27 mouse cellular contexts compared by ENCODE assay signal in genomic region chr11:90334816-90335215, GRCm38 (mm10). TPM values are rescaled to one million over a fixed set of nuclear protein-coding genes. Genes with fewer than 3 reads are reported as not detected.
DNase-seq lines count a peak whose midpoint lies in the region; ATAC-seq and TF ChIP-seq lines count a peak whose summit lies in the region.
"Had no signal": no experiment of that assay in that cellular context is flagged by ENCODE, and none has a peak within 500 bp of the region (broad histone marks: within the 10 kb centered on the region; RNA-seq: fewer than 3 reads in every experiment).

No protein-coding gene starts in this region.

- no peaks in the 10 kb centered on the region for H3K27me3 ChIP-seq in heart, postnatal 0 days (ENCODE audit: control insufficient read depth, insufficient read depth, low read length)
- H3K27me3 ChIP-seq in heart, adult 2 months (ENCODE audit: control insufficient read depth, insufficient read depth, low read length), result no peaks in the 10 kb centered on the region
- H3K27me3 ChIP-seq: embryonic facial prominence, embryonic 12.5 days; heart, embryonic 15.5 days; hindbrain, embryonic 13.5 days; limb, embryonic 13.5 days; midbrain, embryonic 15.5 days had no signal

- intact Hi-C loops in heart, adult 2 months (cut with DNase I), result no loop called here

- TF ChIP-seq EP300 in heart, postnatal 0 days (IDR thresholded peaks at IDR 0.05; ENCODE audit: low read depth), result no peak
- TF ChIP-seq EP300 in heart, adult 2 months (IDR thresholded peaks at IDR 0.05; ENCODE audit: insufficient read depth, low read depth, low read length), result no peak

- H3K79me2 ChIP-seq in heart, adult 2 months (replicated peaks; ENCODE audit: control insufficient read depth, insufficient read depth, low read length), result no peaks in the 10 kb centered on the region

- no peak for TF ChIP-seq CTCF in heart, postnatal 0 days (IDR thresholded peaks at IDR 0.05; ENCODE audit: low read depth)
- TF ChIP-seq CTCF in heart, adult 2 months (IDR thresholded peaks at IDR 0.05), result no peak

- 0 out of 2 replicates have a peak, but pooled peaks have one; percentile 30 for ATAC-seq in heart, postnatal 0 days (ENCODE audit: insufficient read depth, low read depth)
- ATAC-seq: forebrain, embryonic 14.5 days; midbrain, embryonic 15.5 days had no signal

- DNase-seq in heart, postnatal 0 days (ENCODE audit: low spot score), result no peak
- DNase-seq in heart, adult 2 months, result no peak
- DNase-seq in retina, embryonic 14.5 days (ENCODE audit: low spot score), result peak; percentile 2
- DNase-seq in retina, postnatal 1 day, result no peak
- DNase-seq in NIH3T3 (ENCODE audit: low read depth), result peak; percentile 82
- DNase-seq in right cerebral cortex, postnatal 14 days, result no peak
- DNase-seq in frontal cortex, adult 2 months (ENCODE audit: extremely low spot score in 1 of 2, low spot score in 1 of 2), result no peak
- DNase-seq: cerebellum, adult 11-12 months; cerebellum, adult 9-11 months; embryo, embryonic 11 days; gastrocnemius, adult 2 months; heart, postnatal 36 days; kidney, adult 11 months; thymus, postnatal 4 days had no signal

- no peaks in the 10 kb centered on the region for H3K9me3 ChIP-seq in heart, postnatal 0 days (replicated peaks; ENCODE audit: control insufficient read depth, low read length)
- H3K9me3 ChIP-seq: embryonic facial prominence, embryonic 12.5 days; G1E; heart, embryonic 10.5 days; heart, embryonic 15.5 days; hindbrain, embryonic 13.5 days; limb, embryonic 13.5 days; midbrain, embryonic 15.5 days had no signal

- no peak overlapping the region for H3K27ac ChIP-seq in heart, postnatal 0 days (ENCODE audit: low read depth)
- no peak overlapping the region for H3K27ac ChIP-seq in heart, adult 2 months
- H3K27ac ChIP-seq: embryonic facial prominence, embryonic 12.5 days; gastrocnemius, adult 2 months; heart, embryonic 10.5 days; heart, embryonic 15.5 days; hindbrain, embryonic 13.5 days; layer of hippocampus, adult 2 months; left cerebral cortex, adult 2 months; limb, embryonic 13.5 days; macrophage; midbrain, embryonic 15.5 days had no signal

- no peaks in the 10 kb centered on the region for H3K36me3 ChIP-seq in heart, postnatal 0 days (replicated peaks; ENCODE audit: control insufficient read depth, insufficient read depth, low read length)
- H3K36me3 ChIP-seq in heart, adult 2 months (ENCODE audit: control insufficient read depth, insufficient read depth, low read length), result no peaks in the 10 kb centered on the region
- H3K36me3 ChIP-seq: embryonic facial prominence, embryonic 12.5 days; G1E; heart, embryonic 10.5 days; heart, embryonic 15.5 days; hindbrain, embryonic 13.5 days; limb, embryonic 13.5 days; midbrain, embryonic 15.5 days had no signal

- H3K4me3 ChIP-seq in heart, postnatal 0 days (ENCODE audit: low read depth, low read length), result no peak overlapping the region
- H3K4me3 ChIP-seq in heart, adult 2 months, result no peak overlapping the region
- H3K4me3 ChIP-seq: embryonic facial prominence, embryonic 12.5 days; gastrocnemius, adult 2 months; heart, embryonic 10.5 days; heart, embryonic 15.5 days; hindbrain, embryonic 13.5 days; layer of hippocampus, adult 2 months; left cerebral cortex, adult 2 months; limb, embryonic 13.5 days; midbrain, embryonic 15.5 days had no signal

- H3K4me2 ChIP-seq in heart, postnatal 0 days (ENCODE audit: low read depth, low read length), result no peak overlapping the region
- H3K4me2 ChIP-seq: embryonic facial prominence, embryonic 12.5 days; heart, embryonic 15.5 days; hindbrain, embryonic 13.5 days; limb, embryonic 13.5 days; liver, embryonic 11.5 days; midbrain, embryonic 15.5 days had no signal

- 43% methylated on average over 1 of the region's 1 CpGs for WGBS in heart, postnatal 0 days
- 44% methylated on average over 1 of the region's 1 CpGs for WGBS in heart, adult 2 months

- no peak for TF ChIP-seq POLR2A in heart, adult 2 months (IDR thresholded peaks at IDR 0.05; ENCODE audit: insufficient read depth, low read depth, low read length)

- H3K9ac ChIP-seq in heart, postnatal 0 days (replicated peaks; ENCODE audit: low read depth, low read length), result no peak overlapping the region
- H3K9ac ChIP-seq in heart, adult 2 months (ENCODE audit: low read depth, low read length), result no peak overlapping the region
- H3K9ac ChIP-seq: embryonic facial prominence, embryonic 12.5 days; heart, embryonic 15.5 days; hindbrain, embryonic 13.5 days; limb, embryonic 13.5 days; midbrain, embryonic 15.5 days had no signal

- no peaks in the 10 kb centered on the region for H3K4me1 ChIP-seq in heart, postnatal 0 days (ENCODE audit: control insufficient read depth, insufficient read depth)
- H3K4me1 ChIP-seq in heart, adult 2 months (ENCODE audit: control insufficient read depth, insufficient read depth, low read length), result no peaks in the 10 kb centered on the region; the same call in 1 of the 2 replicates
- H3K4me1 ChIP-seq: embryonic facial prominence, embryonic 12.5 days; heart, embryonic 10.5 days; heart, embryonic 15.5 days; hindbrain, embryonic 13.5 days; limb, embryonic 13.5 days had no signal

RNA-seq across cellular contexts. Expression of gene Hlf, which starts 55.9 kb away (rescaled TPM):
- total RNA-seq in heart, postnatal 0 days (2014; rRNA removed; ENCODE audit: low replicate concordance), result 5.4 and 7.6 TPM in 2 replicates
- polyA plus RNA-seq in heart, postnatal 0 days (2015; fragmentation: Nextera tagmentation; extraction: Ambion mirVana), result 6.8 and 7.0 TPM in 2 replicates
- total RNA-seq in heart, adult 2 months (2021), result 10 to 100 TPM; 11.0 to 18.2 TPM
- 14.0 and 17.3 TPM in 2 replicates for polyA plus RNA-seq in heart, adult 2 months (2012; rRNA removed)
- 76.4 and 93.9 TPM in 2 replicates for polyA plus RNA-seq in frontal cortex, adult 2 months (2012; rRNA removed)
- total RNA-seq: neutrophil, adult 5-6 weeks had no signal
- polyA plus RNA-seq: G1E had no signal

Comparison
In these comparisons a context has a peak if more than half of its experiments do, and no peak if none do; other contexts are left out.
1. DNase-seq: peak in retina, embryonic 14.5 days (single experiment) and NIH3T3 (single experiment); none in heart, postnatal 0 days (single experiment), heart, adult 2 months (0 of 2), retina, postnatal 1 day (single experiment), right cerebral cortex, postnatal 14 days (single experiment) and frontal cortex, adult 2 months (0 of 2).